Mouse (Mus musculus): ENCODE measurements at regions not wholly inside any gene's neighbourhood (a gene's known extent, or its start where the extent isn't known, plus 50 kb on each side); places are given as distances from the start of the nearest gene placed in this dataset.

- no peak for DNase-seq
These were observed 210.3 kb upstream of the Etaa1 start for GRCm38 (mm10) chr11:18164025-18164423.

DNA sequence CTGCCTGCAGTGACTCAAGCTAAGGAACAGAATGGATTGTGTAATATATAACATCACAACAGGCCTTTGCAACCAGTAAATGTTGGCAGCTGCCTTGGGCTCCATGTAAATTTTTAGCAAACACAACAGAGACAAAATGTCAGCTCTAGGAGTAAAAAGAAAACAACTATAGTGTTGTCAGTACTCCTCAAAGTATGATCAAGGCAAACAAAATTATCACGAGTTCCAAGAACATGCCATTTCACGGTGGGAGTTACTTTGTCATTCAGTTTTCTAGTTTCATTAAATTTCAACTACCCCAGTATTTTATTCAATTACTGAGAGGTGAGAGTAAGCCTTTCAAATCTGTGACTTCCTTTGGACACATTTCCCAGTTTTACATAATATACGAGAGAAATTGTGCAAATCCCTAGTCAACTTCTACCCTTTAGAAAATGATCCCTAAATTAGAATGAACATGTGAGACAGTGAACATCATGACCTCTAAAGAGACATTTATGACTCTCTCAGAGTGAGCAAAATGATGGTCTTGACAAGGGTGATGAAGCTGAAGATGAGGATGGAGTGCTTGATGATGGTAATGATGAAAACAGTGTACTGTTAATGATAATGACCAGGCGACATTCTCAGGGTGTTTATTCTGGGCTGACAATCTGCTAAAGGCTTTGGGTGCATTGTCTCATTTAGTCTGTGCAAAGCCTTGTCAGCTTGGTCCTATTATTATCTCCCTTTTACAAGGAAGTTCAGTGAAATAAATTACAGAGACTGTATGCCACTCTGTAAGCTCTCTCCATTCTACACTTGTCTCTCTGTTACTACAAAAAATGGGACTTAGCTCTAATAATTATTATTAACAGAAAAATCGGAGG, 209.7 kb upstream of the Etaa1 start:
- no peak for DNase-seq

DNA sequence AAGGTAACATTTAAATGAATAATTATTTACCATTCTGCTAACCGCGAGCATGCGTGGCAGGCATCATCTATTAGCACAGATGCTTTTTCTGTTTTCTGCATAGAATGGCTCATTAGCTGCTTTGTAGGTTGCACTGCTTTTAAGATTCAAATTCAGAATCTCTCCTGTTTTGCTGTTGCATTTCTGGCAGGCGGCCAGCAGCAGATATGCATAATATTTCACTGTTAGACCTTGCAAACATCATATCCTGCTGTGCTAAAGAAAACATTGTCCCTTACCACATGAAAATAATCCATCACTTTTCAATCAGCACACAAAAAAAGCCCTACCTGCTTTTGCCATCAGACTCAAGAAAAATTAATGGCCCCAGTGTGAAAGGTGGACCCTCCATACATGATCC, 202.8 kb upstream of the Etaa1 start:
- DNase-seq, result no peak

- DNase-seq, result peak; percentile 45
These were observed 198.3 kb upstream of the Etaa1 start for GRCm38 (mm10) chr11:18151788-18152563.

GRCm38 (mm10) chr11:18151369-18151768, 197.7 kb upstream of the Etaa1 start:
- no peak for DNase-seq

GRCm38 (mm10) chr11:18127488-18127887, 173.8 kb upstream of the Etaa1 start:
- DNase-seq, result no peak

GRCm38 (mm10) chr11:18123031-18123430, 169.4 kb upstream of the Etaa1 start:
- DNase-seq, result no peak

GRCm38 (mm10) chr11:18122616-18123015, 168.9 kb upstream of the Etaa1 start:
- no peak for DNase-seq

DNA sequence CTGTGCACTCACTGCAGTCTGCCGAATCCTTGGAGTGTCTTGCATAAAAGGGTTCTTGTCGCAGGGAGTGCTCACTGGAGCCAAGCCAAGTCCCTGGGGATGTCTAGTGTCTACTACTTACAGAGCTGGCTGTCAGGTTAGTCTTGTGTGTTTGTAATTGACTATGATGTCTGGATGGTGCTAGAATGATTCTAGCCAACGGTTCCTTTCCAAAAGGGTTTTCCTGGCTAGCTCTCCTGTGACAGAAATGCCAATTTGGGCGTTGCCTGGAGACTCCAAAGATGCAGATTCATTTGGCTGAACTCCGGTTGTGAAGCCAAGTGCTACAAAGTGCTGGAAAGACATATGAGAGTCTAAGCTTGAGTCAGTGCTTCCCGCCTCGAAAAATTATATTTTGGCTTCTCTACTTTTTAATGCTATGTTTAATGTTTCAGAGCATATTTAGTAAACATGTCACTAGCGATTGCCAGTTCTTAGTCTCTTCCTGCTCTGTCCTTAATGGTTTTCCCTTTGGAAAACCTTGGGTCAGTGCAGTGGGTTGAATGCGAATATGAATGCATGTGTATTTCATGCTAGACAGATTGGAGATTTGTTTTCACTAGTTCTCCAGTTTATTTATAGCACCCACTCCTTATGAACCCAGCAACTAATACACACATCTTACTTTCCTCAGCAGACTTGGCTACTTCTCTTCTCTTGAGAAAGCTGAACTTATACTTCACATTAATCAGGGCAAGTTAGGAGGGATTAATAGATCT, 162.2 kb upstream of the Etaa1 start:
- DNase-seq, result peak; percentile 24

GRCm38 (mm10) chr11:18102841-18103240, 149.2 kb upstream of the Etaa1 start:
- DNase-seq, result no peak

DNA sequence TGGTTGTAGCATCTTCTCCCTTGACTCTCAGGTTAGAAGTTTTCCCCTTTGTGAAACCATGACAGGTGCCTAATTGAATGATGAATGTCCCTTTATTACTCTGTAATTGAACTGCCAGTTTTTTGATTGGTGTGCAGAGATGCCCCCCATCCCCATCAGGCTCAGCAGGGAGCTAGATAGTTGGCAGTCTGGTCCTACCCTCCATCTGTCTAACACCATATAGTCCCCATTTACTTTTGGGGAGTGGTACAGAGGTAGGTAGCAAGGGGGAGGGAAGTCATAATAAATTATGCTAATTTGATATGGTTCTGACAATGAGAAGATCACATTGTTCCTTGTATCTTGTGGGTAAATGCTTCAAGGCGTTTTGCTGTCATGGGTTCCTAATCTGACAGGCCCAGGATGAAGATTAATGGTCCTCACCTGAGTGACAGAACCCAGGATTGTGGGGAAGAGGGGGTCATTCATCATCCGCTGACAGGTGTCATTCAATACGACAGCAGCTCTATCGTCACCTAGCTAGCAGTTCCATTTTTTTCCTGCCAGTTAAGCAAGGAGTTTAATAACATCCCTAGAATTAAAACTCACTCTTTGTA, 122.3 kb upstream of the Etaa1 start:
- no peak for DNase-seq

- no peak for DNase-seq
These were observed 117.1 kb upstream of the Etaa1 start for GRCm38 (mm10) chr11:18070586-18071306.

- DNase-seq, result no peak
These were observed 116.3 kb upstream of the Etaa1 start for GRCm38 (mm10) chr11:18070032-18070374.

DNA sequence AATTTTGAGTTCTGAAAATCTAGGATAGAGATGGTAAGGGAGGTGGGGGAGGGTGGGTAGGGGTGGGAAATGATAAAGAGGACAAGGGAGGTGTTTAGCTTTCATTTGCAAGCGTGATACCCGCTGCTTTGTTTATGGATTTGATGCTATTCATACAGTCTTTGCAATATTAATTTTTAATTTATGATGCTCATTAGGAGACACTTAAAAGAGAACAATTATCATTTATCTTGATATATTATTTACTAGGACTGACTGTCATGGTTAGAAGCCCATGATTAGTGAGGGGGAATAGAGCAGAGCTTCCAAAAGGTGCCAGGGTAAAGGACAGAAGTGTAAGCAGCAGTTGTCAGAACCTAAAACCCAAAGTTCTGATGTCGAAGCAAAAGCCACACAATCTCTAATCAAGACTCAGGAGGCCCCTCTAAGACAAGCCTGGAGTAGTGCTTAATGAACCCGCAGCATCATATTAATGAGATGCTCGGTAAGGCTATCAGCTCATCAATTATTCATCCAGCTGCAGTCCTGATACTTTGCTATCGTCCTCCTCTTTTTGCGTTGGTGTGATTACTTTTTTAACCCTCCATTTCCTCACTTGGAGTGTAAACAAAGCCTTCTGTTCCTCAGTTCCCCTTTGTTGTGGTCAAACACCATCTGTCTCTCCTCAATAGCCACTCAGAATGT, 115.8 kb upstream of the Etaa1 start:
- no peak for DNase-seq

GRCm38 (mm10) chr11:18068085-18068484, 114.4 kb upstream of the Etaa1 start:
- no peak for DNase-seq

DNA sequence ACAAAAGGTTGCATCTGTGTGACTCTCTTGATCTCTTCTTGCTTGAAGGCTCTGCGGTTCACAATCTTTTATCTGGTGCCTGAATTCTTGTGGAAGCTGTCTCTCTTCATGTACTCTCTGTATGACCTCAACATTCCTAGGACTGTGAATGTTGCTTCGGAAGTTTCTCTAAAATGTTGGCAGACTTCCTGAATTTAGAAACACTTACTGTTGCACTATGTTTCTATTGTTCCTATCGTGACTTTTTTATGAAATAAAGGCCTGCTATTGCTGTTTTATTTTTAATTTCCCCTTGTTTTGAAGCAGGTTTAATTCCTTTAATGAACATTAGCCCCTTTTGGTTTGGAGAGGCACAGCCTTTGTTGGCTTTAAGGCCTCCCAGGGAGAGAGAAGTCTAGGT, 114.0 kb upstream of the Etaa1 start:
- DNase-seq, result no peak

GRCm38 (mm10) chr11:18041589-18041988, 87.9 kb upstream of the Etaa1 start:
- DNase-seq, result no peak

DNA sequence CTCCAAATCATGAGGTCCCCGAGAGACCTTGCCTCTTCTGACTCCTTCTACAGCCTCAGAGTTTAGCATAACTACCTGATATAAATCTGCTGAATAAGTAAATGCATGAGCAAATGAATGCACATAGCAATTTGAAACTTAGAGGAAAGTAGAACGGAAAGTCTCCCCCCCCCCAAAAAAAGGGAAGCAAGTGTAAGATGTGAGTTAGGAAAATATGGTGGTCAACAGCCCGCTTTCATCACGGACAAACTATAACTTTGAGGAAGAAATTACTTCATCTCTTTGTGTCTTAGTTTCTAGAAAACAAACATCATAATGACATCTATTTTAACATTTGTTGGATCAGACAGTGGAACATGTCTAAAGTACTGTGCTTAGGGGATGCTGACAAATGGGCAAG, 77.4 kb upstream of the Etaa1 start:
- no peak for DNase-seq

GRCm38 (mm10) chr11:18022065-18022464, 68.4 kb upstream of the Etaa1 start:
- no peak for DNase-seq

GRCm38 (mm10) chr11:18015239-18015638, 61.6 kb upstream of the Etaa1 start:
- no peak for DNase-seq

DNA sequence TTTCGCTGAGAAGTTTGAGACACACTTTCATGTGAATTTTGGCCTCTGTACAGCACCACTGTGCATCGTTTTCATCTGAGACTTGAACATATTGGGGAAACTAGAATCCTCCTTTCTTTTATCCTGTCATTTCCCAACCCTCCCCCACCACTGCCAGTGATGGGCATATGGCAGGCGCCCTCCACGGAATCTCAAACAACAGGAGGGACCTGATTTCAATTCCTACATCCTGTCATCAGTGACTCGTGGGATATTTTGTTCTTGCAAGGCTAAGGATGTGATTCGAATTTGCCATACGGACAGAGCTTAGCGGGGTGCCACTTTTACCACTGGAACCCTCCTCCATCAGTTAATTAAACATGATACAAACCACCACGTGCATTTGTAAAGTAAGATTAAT, 60.9 kb upstream of the Etaa1 start:
- no peak for DNase-seq
